8 mouse cellular contexts compared by ENCODE assay signal in the genomic region with DNA sequence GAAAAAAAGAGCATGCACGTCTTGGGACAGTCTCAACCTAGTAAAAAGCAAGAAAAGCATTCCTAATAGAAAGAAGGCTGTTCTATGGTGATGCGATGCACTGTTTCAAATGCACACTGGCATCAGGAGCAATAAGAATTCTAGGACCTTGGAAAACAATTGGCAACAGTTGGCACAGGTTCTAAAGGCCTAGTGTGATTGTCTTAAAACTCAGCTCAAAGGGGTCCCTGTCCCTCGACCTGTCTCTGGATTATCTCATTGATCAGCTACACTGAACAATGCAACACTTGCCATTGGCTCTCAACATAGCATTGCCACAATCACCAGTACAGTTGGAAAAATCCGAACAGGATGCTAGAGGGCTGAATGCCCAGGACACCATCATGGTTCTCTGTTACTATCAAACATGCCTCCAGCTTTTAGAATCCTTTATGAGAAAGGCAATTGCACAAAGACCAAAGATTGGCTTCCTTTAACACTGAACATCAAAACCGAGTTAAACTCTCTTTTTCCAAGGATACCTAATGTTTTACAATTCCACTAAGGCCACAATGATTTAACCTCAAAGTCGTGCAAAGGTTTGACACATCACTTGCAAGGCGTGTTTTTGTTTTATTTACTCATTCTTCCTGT.
DNase-seq lines count a peak whose midpoint lies in the region; ATAC-seq and TF ChIP-seq lines count a peak whose summit lies in the region.

No protein-coding gene starts in this region.

- H3K9ac ChIP-seq in lung, embryonic 14.5 days: no peak overlapping the region
- H3K9ac ChIP-seq in limb, embryonic 12.5 days (replicated peaks): no peak overlapping the region

- 64% methylated on average over 7 of the region's 7 CpGs for WGBS in cerebellum, adult 2 months
- WGBS in lung, embryonic 14.5 days: 56% methylated on average over 7 of the region's 7 CpGs
- 51% methylated on average over 7 of the region's 7 CpGs for WGBS in limb, embryonic 12.5 days
- 49% methylated on average over 7 of the region's 7 CpGs for WGBS in small intestine, adult 2 months

- peak overlapping the region; percentile 12 for H3K4me3 ChIP-seq in cerebellum, adult 2 months (replicated peaks; ENCODE audit: insufficient read depth, low read depth, low read length)
- peak overlapping the region; percentile 41; the same call in 1 of the 2 replicates for H3K4me3 ChIP-seq in lung, embryonic 14.5 days (ENCODE audit: low read depth, low read length)
- H3K4me3 ChIP-seq in limb, embryonic 12.5 days (replicated peaks): peak overlapping the region; percentile 52
- H3K4me3 ChIP-seq in small intestine, adult 2 months (ENCODE audit: low read depth, low read length): no peak overlapping the region

- ATAC-seq in lung, embryonic 14.5 days (ENCODE audit: insufficient read depth): no peak
- ATAC-seq in limb, embryonic 12.5 days (ENCODE audit: insufficient number of reproducible peaks, insufficient read depth, low FRiP score, low TSS enrichment, low read depth): no peak

- TF ChIP-seq CTCF in cerebellum, adult 2 months (IDR thresholded peaks at IDR 0.05; ENCODE audit: borderline replicate concordance, insufficient read depth, low read depth, low read length): no peak
- no peak for TF ChIP-seq CTCF in lung, embryonic 14.5 days (IDR thresholded peaks at IDR 0.05; ENCODE audit: low read depth)
- TF ChIP-seq CTCF in small intestine, adult 2 months (IDR thresholded peaks at IDR 0.05; ENCODE audit: extremely low read depth, insufficient read length, insufficient replicate concordance, low read depth, low read length): no peak

- no peaks in the 10 kb centered on the region for H3K27me3 ChIP-seq in cerebellum, adult 2 months (ENCODE audit: control insufficient read depth, insufficient read depth, low read length)
- H3K27me3 ChIP-seq in lung, embryonic 14.5 days (ENCODE audit: insufficient read depth, low read length): no peaks in the 10 kb centered on the region
- H3K27me3 ChIP-seq in limb, embryonic 12.5 days: 0 out of 2 replicates have a peak, but pooled peaks cover 9% of the 10 kb centered on the region
- no peaks in the 10 kb centered on the region for H3K27me3 ChIP-seq in small intestine, adult 2 months (ENCODE audit: control insufficient read depth, insufficient read depth, low read length)

- DNase-seq in cerebellum, adult 2 months: no peak
- no peak for DNase-seq in cerebellum, postnatal 36 days
- peak; percentile 18 for DNase-seq in lung, embryonic 14.5 days
- no peak for DNase-seq in lung, postnatal 25 days (ENCODE audit: low spot score)
- DNase-seq in spleen, postnatal 36 days (ENCODE audit: low spot score in 2 of 2): no peak
- DNase-seq in layer of hippocampus, postnatal 36 days: no peak

- H3K27ac ChIP-seq in cerebellum, adult 2 months (ENCODE audit: insufficient read depth, low read length): peak overlapping the region; percentile 36; the same call in 1 of the 2 replicates
- no peak overlapping the region; the same call in 1 of the 2 replicates for H3K27ac ChIP-seq in lung, embryonic 14.5 days (ENCODE audit: low read depth)
- no peak overlapping the region for H3K27ac ChIP-seq in limb, embryonic 12.5 days
- H3K27ac ChIP-seq in small intestine, adult 2 months (ENCODE audit: insufficient read depth, low read depth, low read length): peak overlapping the region; percentile 31; the same call in 1 of the 2 replicates

- H3K4me2 ChIP-seq in lung, embryonic 14.5 days: peak overlapping the region; percentile 77
- H3K4me2 ChIP-seq in limb, embryonic 12.5 days: peak overlapping the region; percentile 78

- H3K36me3 ChIP-seq in lung, embryonic 14.5 days (ENCODE audit: insufficient read depth): no peaks in the 10 kb centered on the region
- H3K36me3 ChIP-seq in limb, embryonic 12.5 days: no peaks in the 10 kb centered on the region
- H3K36me3 ChIP-seq in small intestine, adult 2 months (ENCODE audit: control insufficient read depth, insufficient read depth, low read length): no peaks in the 10 kb centered on the region

- H3K4me1 ChIP-seq in cerebellum, adult 2 months (ENCODE audit: control insufficient read depth, insufficient read depth, low read length): peaks cover 5% of the 10 kb centered on the region; the same call in 1 of the 2 replicates
- no peaks in the 10 kb centered on the region for H3K4me1 ChIP-seq in lung, embryonic 14.5 days (ENCODE audit: insufficient read depth)
- no peaks in the 10 kb centered on the region for H3K4me1 ChIP-seq in limb, embryonic 12.5 days (replicated peaks)
- peaks cover 6% of the 10 kb centered on the region; the same call in 1 of the 2 replicates for H3K4me1 ChIP-seq in small intestine, adult 2 months (ENCODE audit: control insufficient read depth, insufficient read depth, insufficient read length, low read length)

- no peak for TF ChIP-seq POLR2A in cerebellum, adult 2 months (IDR thresholded peaks at IDR 0.05; ENCODE audit: borderline replicate concordance, insufficient read depth, low read length)
- no peak for TF ChIP-seq POLR2A in small intestine, adult 2 months (IDR thresholded peaks at IDR 0.05; ENCODE audit: low read depth, low read length)

- H3K9me3 ChIP-seq in lung, embryonic 14.5 days (ENCODE audit: low read depth, low read length): no peaks in the 10 kb centered on the region
- no peaks in the 10 kb centered on the region for H3K9me3 ChIP-seq in limb, embryonic 12.5 days

Comparison
In these comparisons a context has a peak if more than half of its experiments do, and no peak if none do; other contexts are left out.
1. H3K27ac ChIP-seq: peak in cerebellum, adult 2 months (single experiment) and small intestine, adult 2 months (single experiment); none in lung, embryonic 14.5 days (single experiment) and limb, embryonic 12.5 days (single experiment).